Mouse (Mus musculus) heart, embryonic 14.5 days (tissue): ENCODE data around the gene Rmi2. TPM values are rescaled to one million over a fixed set of nuclear protein-coding genes. Genes with fewer than 3 reads are reported as not detected.

ENCODE experiments used
- ATAC-seq: fragments of 200-750 bp; cut with Nextera tagmentation; 2 replicates; pipeline ENCODE4 v1.8.0; 2017; ENCODE audit warnings: low read depth, moderate TSS enrichment; ENCODE audit not compliant: insufficient number of reproducible peaks, insufficient read depth, low FRiP score
- H3K27ac ChIP-seq, 2 experiments: fragments of 200-500 bp in 1 of 2; fragments of 300-500 bp in 1 of 2; sonication (generic) in 1 of 2; replicated peaks in 1 of 2; 2 replicates each; pipeline ENCODE4 v1.5.1; 2012 to 2014; ENCODE audit warnings: low read depth in 2 of 2, low read length in 2 of 2, control low read depth in 1 of 2, mild to moderate bottlenecking in 1 of 2, mixed read lengths in 1 of 2; ENCODE audit not compliant: control insufficient read depth in 1 of 2, insufficient read depth in 1 of 2
- H3K27me3 ChIP-seq: fragments of 300-500 bp; sonication (generic); 2 replicates; pipeline ENCODE4 v1.6.1; 2014; ENCODE audit warnings: mild to moderate bottlenecking, low read length, control low read depth; ENCODE audit not compliant: control insufficient read depth, insufficient read depth
- H3K36me3 ChIP-seq: fragments of 300-500 bp; sonication (generic); 2 replicates; pipeline ENCODE4 v1.6.1; 2014; ENCODE audit warnings: mild to moderate bottlenecking, control low read depth, low read length, mixed read lengths; ENCODE audit not compliant: control insufficient read depth, insufficient read depth
- H3K4me1 ChIP-seq, 2 experiments: fragments of 200-500 bp in 1 of 2; fragments of 300-500 bp in 1 of 2; sonication (generic) in 1 of 2; 2 replicates each; pipeline ENCODE4 v1.6.1; 2012 to 2014; ENCODE audit warnings: low read length in 2 of 2, control low read depth in 1 of 2, mixed read lengths in 1 of 2; ENCODE audit not compliant: control insufficient read depth in 2 of 2, insufficient read depth in 2 of 2
- H3K4me2 ChIP-seq: fragments of 300-500 bp; sonication (generic); 2 replicates; pipeline ENCODE4 v1.6.1; 2014; ENCODE audit warnings: mild to moderate bottlenecking, low read length
- H3K4me3 ChIP-seq, 2 experiments: fragments of 200-500 bp in 1 of 2; fragments of 300-500 bp in 1 of 2; sonication (generic) in 1 of 2; 2 replicates each; pipeline ENCODE4 v1.5.1; 2012 to 2014; ENCODE audit warnings: low read length in 2 of 2, mild to moderate bottlenecking in 2 of 2, control low read depth in 1 of 2, low read depth in 1 of 2, moderate library complexity in 1 of 2; ENCODE audit not compliant: control insufficient read depth in 1 of 2, insufficient read depth in 1 of 2
- H3K9ac ChIP-seq: fragments of 300-500 bp; sonication (generic); 2 replicates; pipeline ENCODE4 v1.6.1; 2014; ENCODE audit warnings: mild to moderate bottlenecking, low read length
- H3K9me3 ChIP-seq: fragments of 300-500 bp; sonication (generic); 2 replicates; pipeline ENCODE4 v1.6.1; 2016; ENCODE audit warnings: low read length, control low read depth; ENCODE audit not compliant: control insufficient read depth
- WGBS: fragments of 180-500 bp; shearing (Covaris S2); extraction: QIAGEN DNeasy Blood & Tissue Kit; methylation state at CpG from one replicate; pipeline ENCODE4 v1.1.7; 2014; 5-methylcytosine and 5-hydroxymethylcytosine counted together
- polyA plus RNA-seq: library from polyadenylated mRNA; unstranded; fragments of >200 nt; fragmentation: Nextera tagmentation; extraction: Ambion mirVana; gene quantifications from 2 replicates; pipeline ENCODE4 v1.2.1, GENCODE M21; 2014

The Rmi2 gene
- polyA plus RNA-seq = 2.8 and 3.3 TPM in 2 replicates

GRCm38 (mm10) chr16:10834911-10835587, at the start of gene Rmi2:
Gene Rmi2 (plus strand): TSS chr16:10835059.
- Histone ChIP-seq H3K4me2 (peak within 1 kb of the TSS; percentile 84), H3K9me3 (no peaks in the 10 kb centered on the region), H3K27me3 (no peaks in the 10 kb centered on the region), H3K27ac (peak within 1 kb of the TSS; percentile 40 to 76), H3K4me1 (peaks cover 26 to 40% of the 10 kb centered on the region in 2 experiments), H3K4me3 (peak within 1 kb of the TSS; percentile 63 to 68), H3K9ac (peak within 1 kb of the TSS; percentile 77), H3K36me3 (no peaks in the 10 kb centered on the region)
- WGBS = under 1% methylated on average over 60 of the region's 69 CpGs
- ATAC-seq = peak; percentile 70

- H3K9me3 ChIP-seq = no peaks in the 10 kb centered on the region
- peak within 1 kb of the TSS; percentile 81 to 86 for H3K4me3 ChIP-seq
- H3K4me2 ChIP-seq = peak within 1 kb of the TSS; percentile 94
- peak within 1 kb of the TSS; percentile 89 for H3K9ac ChIP-seq
- no peaks in the 10 kb centered on the region for H3K27me3 ChIP-seq
- peak; percentile 83 for ATAC-seq
- WGBS = under 1% methylated on average over 49 of the region's 59 CpGs
- H3K36me3 ChIP-seq = no peaks in the 10 kb centered on the region
- H3K27ac ChIP-seq = peak within 1 kb of the TSS; percentile 95 to 97
- H3K4me1 ChIP-seq = peaks cover 33 to 56% of the 10 kb centered on the region in 2 experiments
These were observed 49.3 kb upstream of the Rmi2 start, which contains the start of gene Socs1 for GRCm38 (mm10) chr16:10785371-10786231. Gene Socs1 (minus strand): TSS chr16:10785536.

- Histone ChIP-seq H3K4me1 (peaks cover 29 to 49% of the 10 kb centered on the region in 2 experiments), H3K9ac (peak overlapping the region; percentile 89), H3K4me3 (peak overlapping the region; percentile 81 to 86), H3K27me3 (no peaks in the 10 kb centered on the region), H3K27ac (peak overlapping the region; percentile 95 to 97), H3K4me2 (peak overlapping the region; percentile 94), H3K36me3 (no peaks in the 10 kb centered on the region), H3K9me3 (no peaks in the 10 kb centered on the region)
- WGBS = 3% methylated on average over 9 of the region's 9 CpGs
- 0 out of 2 replicates have a peak, but pooled peaks have one; percentile 18 for ATAC-seq
These were observed 48.6 kb upstream of the Rmi2 start for GRCm38 (mm10) chr16:10786288-10786687.

- H3K27ac ChIP-seq = peak overlapping the region; percentile 75 to 97
- H3K9ac ChIP-seq = no peak overlapping the region
- H3K4me2 ChIP-seq = 0 out of 2 replicates have a peak overlapping the region, but pooled peaks have one; percentile 94
- 40% methylated on average over 4 of the region's 4 CpGs for WGBS
- no peaks in the 10 kb centered on the region for H3K9me3 ChIP-seq
- no peaks in the 10 kb centered on the region for H3K36me3 ChIP-seq
- no peak for ATAC-seq
- H3K4me1 ChIP-seq = peaks cover 26 to 42% of the 10 kb centered on the region in 2 experiments
- no peak overlapping the region for H3K4me3 ChIP-seq
- H3K27me3 ChIP-seq = no peaks in the 10 kb centered on the region
These were observed 47.9 kb upstream of the Rmi2 start for GRCm38 (mm10) chr16:10786782-10787547.

- Histone ChIP-seq H3K27me3 (no peaks in the 10 kb centered on the region), H3K4me2 (no peak overlapping the region), H3K9ac (no peak overlapping the region), H3K9me3 (no peaks in the 10 kb centered on the region), H3K4me1 (peaks cover 21 to 35% of the 10 kb centered on the region in 2 experiments), H3K27ac (no peak overlapping the region), H3K36me3 (no peaks in the 10 kb centered on the region), H3K4me3 (no peak overlapping the region)
- no peak for ATAC-seq
- WGBS = 69% methylated on average over 7 of the region's 7 CpGs
These were observed 47.3 kb upstream of the Rmi2 start for GRCm38 (mm10) chr16:10787548-10788058.

GRCm38 (mm10) chr16:10788271-10788670, 46.6 kb upstream of the Rmi2 start, which contains the start of gene Tnp2:
Gene Tnp2 (minus strand): TSS chr16:10788660.
- Histone ChIP-seq H3K9me3 (no peaks in the 10 kb centered on the region), H3K27me3 (no peaks in the 10 kb centered on the region), H3K4me2 (no peak within 1 kb of the TSS), H3K4me3 (no peak within 1 kb of the TSS), H3K27ac (no peak within 1 kb of the TSS), H3K36me3 (no peaks in the 10 kb centered on the region), H3K4me1 (peaks cover 16 to 29% of the 10 kb centered on the region in 2 experiments), H3K9ac (no peak within 1 kb of the TSS)
- 54% methylated on average over 15 of the region's 16 CpGs for WGBS
- no peak for ATAC-seq

GRCm38 (mm10) chr16:10788866-10789265, 46.0 kb upstream of the Rmi2 start:
- Histone ChIP-seq H3K9ac (no peak overlapping the region), H3K27ac (no peak overlapping the region), H3K9me3 (no peaks in the 10 kb centered on the region), H3K36me3 (no peaks in the 10 kb centered on the region), H3K4me1 (peaks cover 13 to 23% of the 10 kb centered on the region in 2 experiments), H3K27me3 (no peaks in the 10 kb centered on the region), H3K4me3 (no peak overlapping the region), H3K4me2 (no peak overlapping the region)
- WGBS = 74% methylated on average over 4 of the region's 4 CpGs
- no peak for ATAC-seq
